Mouse (Mus musculus) stomach, postnatal 0 days (tissue): ENCODE measurements around the gene Gtpbp8.

Source experiments
- CTCF ChIP-seq: IDR thresholded peaks from 2 replicates; pipeline ENCODE4 v1.5.1; 2016; ENCODE audit warnings: antibody characterized with exemption, low read depth, mild to moderate bottlenecking, moderate library complexity
- EP300 ChIP-seq: optimal IDR thresholded peaks from 2 replicates; pipeline ENCODE3; 2016; ENCODE audit warnings: antibody characterized with exemption

- TF ChIP-seq CTCF (no peak), EP300 (no peak)
These were observed 33.3 kb upstream of the Gtpbp8 start for GRCm38 (mm10) chr16:44779494-44779893.
